Mouse (Mus musculus) embryonic facial prominence, embryonic 15.5 days (tissue): ENCODE measurements around the gene Prpf40b. TPM values are rescaled to one million over a fixed set of nuclear protein-coding genes. Genes with fewer than 3 reads are reported as not detected.
A peak's percentile ranks its signal among the peaks of the same experiment; 100 is the strongest.

Experiments used
- ATAC-seq: fragments of 200-750 bp; cut with Nextera tagmentation; 2 replicates; pipeline ENCODE4 v1.8.0; 2017; ENCODE audit warnings: low read depth, moderate TSS enrichment; ENCODE audit not compliant: insufficient number of reproducible peaks, low FRiP score, low TSS enrichment
- H3K27ac ChIP-seq: fragments of 300-500 bp; sonication (generic); replicated peaks from 2 replicates; pipeline ENCODE4 v1.5.1; 2015; ENCODE audit warnings: mild to moderate bottlenecking, inconsistent platforms
- H3K27me3 ChIP-seq: fragments of 300-500 bp; sonication (generic); 2 replicates; pipeline ENCODE4 v1.6.1; 2015; ENCODE audit warnings: inconsistent platforms
- H3K36me3 ChIP-seq: fragments of 300-500 bp; sonication (generic); 2 replicates; pipeline ENCODE4 v1.6.1; 2015; ENCODE audit warnings: mild to moderate bottlenecking, inconsistent platforms
- H3K4me1 ChIP-seq: fragments of 300-500 bp; sonication (generic); 2 replicates; pipeline ENCODE4 v1.6.1; 2015; ENCODE audit warnings: inconsistent platforms
- H3K4me2 ChIP-seq: fragments of 300-500 bp; sonication (generic); replicated peaks from 2 replicates; pipeline ENCODE4 v1.6.1; 2015; ENCODE audit warnings: mild to moderate bottlenecking, inconsistent platforms
- H3K4me3 ChIP-seq: fragments of 300-500 bp; sonication (generic); replicated peaks from 2 replicates; pipeline ENCODE4 v1.5.1; 2015; ENCODE audit warnings: mild to moderate bottlenecking, inconsistent platforms
- H3K9ac ChIP-seq: fragments of 300-500 bp; sonication (generic); 2 replicates; pipeline ENCODE4 v1.6.1; 2015; ENCODE audit warnings: inconsistent platforms
- H3K9me3 ChIP-seq: fragments of 300-500 bp; sonication (generic); replicated peaks from 2 replicates; pipeline ENCODE4 v1.6.1; 2016; ENCODE audit warnings: inconsistent platforms
- WGBS: fragments of 180-500 bp; shearing (Covaris S2); methylation state at CpG from one replicate; pipeline ENCODE4 v1.1.7; 2015; 5-methylcytosine and 5-hydroxymethylcytosine counted together
- polyA plus RNA-seq: library from polyadenylated mRNA; unstranded; fragments of >200 nt; fragmentation: Nextera tagmentation; extraction: Ambion mirVana; gene quantifications from 2 replicates; pipeline ENCODE4 v1.2.1, GENCODE M21; 2015

The Prpf40b gene
- polyA plus RNA-seq, 1 experiment from 2014 or later = 64.2 TPM

DNA sequence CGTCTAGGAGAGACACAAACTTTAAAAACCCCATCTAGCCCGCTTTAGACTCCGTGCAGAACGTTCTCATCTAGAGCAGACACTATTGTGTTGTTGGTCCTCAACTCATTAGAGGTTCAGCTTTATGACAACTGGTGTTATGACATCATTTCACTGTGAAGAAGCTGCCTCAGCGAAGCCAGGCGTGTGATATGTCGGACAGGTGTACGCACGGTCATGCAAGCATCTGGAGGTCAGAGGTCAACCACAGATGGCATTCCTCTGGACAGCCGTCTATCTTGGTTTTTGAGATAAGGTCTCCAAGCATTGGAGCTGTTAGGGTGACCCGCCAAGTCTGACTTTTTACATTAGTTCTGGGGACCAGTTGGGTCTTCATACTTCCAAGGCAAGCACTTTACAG lies 4.3 kb upstream of the Prpf40b start:
- no peak for ATAC-seq
- no peak overlapping the region for H3K4me3 ChIP-seq
- H3K36me3 ChIP-seq = no peaks in the 10 kb centered on the region
- no peak overlapping the region for H3K4me2 ChIP-seq
- WGBS = 83% methylated on average over 11 of the region's 11 CpGs
- no peaks in the 10 kb centered on the region for H3K9me3 ChIP-seq
- peaks cover 7% of the 10 kb centered on the region; the same call in 1 of the 2 replicates for H3K4me1 ChIP-seq
- H3K27me3 ChIP-seq = no peaks in the 10 kb centered on the region
- no peak overlapping the region for H3K9ac ChIP-seq
- no peak overlapping the region for H3K27ac ChIP-seq

- Histone ChIP-seq H3K36me3 (no peaks in the 10 kb centered on the region), H3K4me3 (peak overlapping the region; percentile 73), H3K9me3 (no peaks in the 10 kb centered on the region), H3K4me2 (peak overlapping the region; percentile 73), H3K27me3 (no peaks in the 10 kb centered on the region), H3K27ac (peak overlapping the region; percentile 93), H3K9ac (peak overlapping the region; percentile 37; the same call in 1 of the 2 replicates), H3K4me1 (peaks cover 17% of the 10 kb centered on the region; the same call in 1 of the 2 replicates)
- WGBS = 21% methylated on average over 16 of the region's 16 CpGs
- ATAC-seq = no peak
Observed at GRCm38 (mm10) chr15:99294287-99294686, 600 bp upstream of the Prpf40b start.

DNA sequence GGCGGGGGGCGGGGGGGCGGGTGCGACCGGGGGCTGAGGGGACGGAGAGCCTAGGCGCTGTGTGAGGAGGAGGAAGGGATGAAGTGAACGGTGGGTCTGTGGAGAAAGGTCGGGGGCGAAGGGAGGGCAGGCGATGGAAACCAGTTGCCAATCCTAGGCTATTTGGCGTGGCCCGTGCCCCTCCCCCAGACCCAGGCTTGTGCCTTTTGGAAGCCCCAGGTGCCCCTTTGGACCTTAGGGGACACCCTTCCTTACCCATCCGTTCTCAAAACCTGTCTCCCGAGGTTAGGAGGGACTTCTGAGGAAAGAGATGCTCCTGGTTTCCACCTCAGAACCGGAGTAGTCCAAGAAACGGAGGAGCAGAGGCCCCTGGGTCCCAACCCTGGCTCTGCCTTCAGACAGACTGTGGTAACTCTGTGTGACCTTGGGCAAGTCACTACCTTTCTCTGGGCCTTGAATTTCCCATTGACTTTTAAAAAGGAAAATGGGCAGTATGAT lies 646 bp downstream of the Prpf40b start, which contains the start of gene Fam186b:
Gene Fam186b (minus strand): TSS at position 405 of the 498 bp plus-strand sequence.
- Histone ChIP-seq H3K9ac (peak within 1 kb of the TSS; percentile 51), H3K27me3 (no peaks in the 10 kb centered on the region), H3K36me3 (no peaks in the 10 kb centered on the region), H3K4me3 (peak within 1 kb of the TSS; percentile 73), H3K9me3 (no peaks in the 10 kb centered on the region), H3K4me2 (peak within 1 kb of the TSS; percentile 73), H3K27ac (peak within 1 kb of the TSS; percentile 93), H3K4me1 (peaks cover 17% of the 10 kb centered on the region; the same call in 1 of the 2 replicates)
- under 1% methylated on average over 17 of the region's 17 CpGs for WGBS
- ATAC-seq = no peak; the same call in 1 of the 2 replicates

DNA sequence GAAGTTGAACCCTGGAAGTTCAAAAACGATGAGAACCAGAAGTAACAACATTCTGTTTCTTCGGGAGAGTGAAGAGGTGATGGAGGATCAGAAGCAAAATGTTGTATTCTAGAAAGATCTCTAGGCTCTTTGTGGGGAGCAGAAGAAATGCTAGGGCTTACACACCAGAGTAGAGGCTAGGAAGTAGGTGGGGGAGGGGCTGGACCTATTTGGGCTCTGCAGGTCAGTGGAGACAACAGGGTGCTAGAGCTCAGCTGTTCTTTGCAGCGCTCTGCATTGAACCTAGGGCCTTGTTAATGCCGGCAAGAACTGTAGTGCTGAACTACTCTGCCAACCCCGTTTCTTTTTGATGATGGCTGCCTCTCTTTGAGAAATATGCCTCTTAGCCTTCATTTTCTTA lies 1.3 kb downstream of the Prpf40b start:
- no peaks in the 10 kb centered on the region for H3K27me3 ChIP-seq
- peak overlapping the region; percentile 93 for H3K27ac ChIP-seq
- H3K36me3 ChIP-seq = no peaks in the 10 kb centered on the region
- 41% methylated on average over 5 of the region's 5 CpGs for WGBS
- ATAC-seq = no peak
- H3K4me2 ChIP-seq = peak overlapping the region; percentile 73
- H3K9ac ChIP-seq = 0 out of 2 replicates have a peak overlapping the region, but pooled peaks have one; percentile 51
- peak overlapping the region; percentile 73 for H3K4me3 ChIP-seq
- peaks cover 17% of the 10 kb centered on the region; the same call in 1 of the 2 replicates for H3K4me1 ChIP-seq
- H3K9me3 ChIP-seq = no peaks in the 10 kb centered on the region

- H3K9ac ChIP-seq = no peak overlapping the region
- H3K27ac ChIP-seq = no peak overlapping the region
- 82% methylated on average over 9 of the region's 9 CpGs for WGBS
- H3K4me1 ChIP-seq = no peaks in the 10 kb centered on the region
- no peak overlapping the region for H3K4me2 ChIP-seq
- ATAC-seq = no peak
- no peaks in the 10 kb centered on the region for H3K27me3 ChIP-seq
- H3K36me3 ChIP-seq = peaks cover 86% of the 10 kb centered on the region
- H3K9me3 ChIP-seq = no peaks in the 10 kb centered on the region
- no peak overlapping the region for H3K4me3 ChIP-seq
Observed at GRCm38 (mm10) chr15:99307476-99307875, 12.6 kb downstream of the Prpf40b start.

GRCm38 (mm10) chr15:99309549-99309948 lies 14.7 kb downstream of the Prpf40b start:
- Histone ChIP-seq H3K9ac (no peak overlapping the region), H3K4me1 (no peaks in the 10 kb centered on the region), H3K9me3 (no peaks in the 10 kb centered on the region), H3K4me3 (no peak overlapping the region), H3K4me2 (no peak overlapping the region), H3K27me3 (no peaks in the 10 kb centered on the region), H3K27ac (no peak overlapping the region), H3K36me3 (peaks cover 93% of the 10 kb centered on the region)
- no peak for ATAC-seq
- 88% methylated on average over 9 of the region's 9 CpGs for WGBS

- ATAC-seq = no peak
- no peak overlapping the region for H3K27ac ChIP-seq
- 94% methylated on average over 5 of the region's 5 CpGs for WGBS
- H3K27me3 ChIP-seq = no peaks in the 10 kb centered on the region
- peaks cover 93% of the 10 kb centered on the region for H3K36me3 ChIP-seq
- H3K4me1 ChIP-seq = no peaks in the 10 kb centered on the region
- H3K9me3 ChIP-seq = no peaks in the 10 kb centered on the region
- H3K4me3 ChIP-seq = no peak overlapping the region
- H3K9ac ChIP-seq = no peak overlapping the region
- no peak overlapping the region for H3K4me2 ChIP-seq
Observed at GRCm38 (mm10) chr15:99310617-99311016, 15.7 kb downstream of the Prpf40b start.

DNA sequence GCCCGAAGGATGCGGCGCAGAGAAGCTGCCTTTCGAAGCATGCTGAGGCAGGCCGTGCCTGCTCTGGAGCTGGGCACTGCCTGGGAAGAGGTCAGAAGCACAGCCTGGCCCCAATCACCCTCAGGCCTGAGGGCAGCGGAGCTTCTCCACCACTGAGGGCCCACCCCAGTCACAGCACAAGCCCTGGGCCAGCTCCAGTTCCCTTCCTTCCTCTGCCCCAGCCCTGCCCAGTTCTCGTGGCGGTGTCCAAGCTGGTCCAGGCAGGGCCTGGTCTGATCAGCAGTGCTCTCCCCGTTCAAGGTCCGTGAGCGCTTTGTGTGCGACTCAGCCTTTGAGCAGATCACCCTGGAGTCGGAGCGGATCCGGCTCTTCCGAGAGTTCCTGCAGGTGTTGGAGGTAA lies 20.0 kb downstream of the Prpf40b start:
- peaks cover 89% of the 10 kb centered on the region for H3K36me3 ChIP-seq
- 85% methylated on average over 16 of the region's 16 CpGs for WGBS
- no peak overlapping the region for H3K4me2 ChIP-seq
- H3K27me3 ChIP-seq = no peaks in the 10 kb centered on the region
- H3K27ac ChIP-seq = no peak overlapping the region
- peaks cover 7% of the 10 kb centered on the region for H3K4me1 ChIP-seq
- no peaks in the 10 kb centered on the region for H3K9me3 ChIP-seq
- no peak overlapping the region for H3K4me3 ChIP-seq
- 0 out of 2 replicates have a peak, but pooled peaks have one; percentile 6 for ATAC-seq
- no peak overlapping the region for H3K9ac ChIP-seq

GRCm38 (mm10) chr15:99316314-99317266 lies 21.7 kb downstream of the Prpf40b start:
- peak overlapping the region; percentile 72 for H3K27ac ChIP-seq
- H3K9ac ChIP-seq = no peak overlapping the region
- no peak overlapping the region for H3K4me3 ChIP-seq
- no peak overlapping the region for H3K4me2 ChIP-seq
- H3K4me1 ChIP-seq = peaks cover 7% of the 10 kb centered on the region
- peaks cover 91% of the 10 kb centered on the region for H3K36me3 ChIP-seq
- 60% methylated on average over 16 of the region's 16 CpGs for WGBS
- no peaks in the 10 kb centered on the region for H3K27me3 ChIP-seq
- no peak for ATAC-seq
- no peaks in the 10 kb centered on the region for H3K9me3 ChIP-seq

DNA sequence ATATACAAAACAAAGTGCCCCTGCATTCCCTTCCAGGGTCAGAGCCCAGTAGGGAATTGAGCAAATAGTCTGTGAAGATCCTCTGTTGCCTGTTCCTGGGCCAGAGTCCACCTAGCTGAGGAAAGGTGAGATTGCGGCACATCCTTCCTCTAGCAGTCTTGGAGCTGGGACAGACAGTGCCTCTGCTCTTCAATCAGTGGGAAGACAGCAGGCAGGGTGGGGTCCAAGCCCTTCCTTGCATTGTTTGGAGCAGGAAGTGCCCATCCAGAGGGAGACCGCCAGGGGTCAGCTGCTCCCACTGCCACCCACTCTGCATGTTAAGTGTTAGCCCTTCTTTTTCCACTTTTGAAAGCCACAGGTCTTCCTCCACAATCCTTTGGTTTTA lies 22.4 kb downstream of the Prpf40b start:
- no peak overlapping the region for H3K4me3 ChIP-seq
- no peaks in the 10 kb centered on the region for H3K27me3 ChIP-seq
- peak; percentile 17; the same call in 1 of the 2 replicates for ATAC-seq
- H3K9me3 ChIP-seq = no peaks in the 10 kb centered on the region
- peaks cover 91% of the 10 kb centered on the region for H3K36me3 ChIP-seq
- no peak overlapping the region; the same call in 1 of the 2 replicates for H3K9ac ChIP-seq
- 85% methylated on average over 2 of the region's 2 CpGs for WGBS
- no peak overlapping the region for H3K4me2 ChIP-seq
- H3K4me1 ChIP-seq = peaks cover 7% of the 10 kb centered on the region
- H3K27ac ChIP-seq = peak overlapping the region; percentile 72

DNA sequence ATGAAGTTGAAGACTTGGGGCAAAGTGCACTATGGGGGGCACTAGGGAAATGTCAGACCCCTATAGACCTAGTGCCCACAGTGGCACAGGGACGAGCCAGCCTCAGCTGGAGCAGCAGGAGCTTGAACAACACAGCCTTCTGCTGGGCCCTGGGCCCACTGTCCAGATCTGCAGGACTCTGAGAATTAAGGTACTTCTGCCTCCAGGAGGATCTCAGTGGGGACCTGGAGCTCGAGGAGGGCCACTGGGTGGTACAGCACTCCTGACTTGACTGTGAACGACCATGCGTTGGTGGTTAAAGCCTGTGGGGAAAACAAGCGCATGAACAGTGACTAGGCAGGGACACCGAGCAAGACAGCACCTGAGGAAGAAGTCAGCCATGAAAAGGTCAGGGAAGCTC lies 23.2 kb downstream of the Prpf40b start:
- peaks cover 92% of the 10 kb centered on the region for H3K36me3 ChIP-seq
- no peaks in the 10 kb centered on the region for H3K9me3 ChIP-seq
- no peak overlapping the region for H3K4me2 ChIP-seq
- 85% methylated on average over 6 of the region's 6 CpGs for WGBS
- H3K27ac ChIP-seq = peak overlapping the region; percentile 72
- H3K9ac ChIP-seq = no peak overlapping the region
- H3K4me1 ChIP-seq = peaks cover 7% of the 10 kb centered on the region
- H3K4me3 ChIP-seq = no peak overlapping the region
- no peak for ATAC-seq
- H3K27me3 ChIP-seq = no peaks in the 10 kb centered on the region
